Comparison of ENCODE assay signal across 11 mouse cellular contexts in the genomic region with DNA sequence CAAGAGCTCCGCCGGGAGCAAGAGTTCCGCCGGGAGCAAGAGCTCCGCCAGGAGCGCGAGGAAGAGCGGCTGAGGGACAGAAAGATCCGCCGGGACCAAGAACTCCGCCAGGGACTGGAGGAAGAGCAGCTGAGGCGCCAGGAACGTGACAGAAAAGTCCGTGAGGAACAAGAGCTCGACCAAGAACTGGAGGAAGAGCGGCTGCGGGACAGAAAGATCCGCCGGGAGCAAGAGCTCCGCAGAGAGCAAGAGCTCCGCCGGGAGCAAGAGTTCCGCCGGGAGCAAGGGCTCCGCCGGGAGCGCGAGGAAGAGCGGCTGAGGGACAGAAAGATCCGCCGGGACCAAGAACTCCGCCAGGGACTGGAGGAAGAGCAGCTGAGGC. TPM values are rescaled to one million over a fixed set of nuclear protein-coding genes. Genes with fewer than 3 reads are reported as not detected.
DNase-seq lines count a peak whose midpoint lies in the region; ATAC-seq and TF ChIP-seq lines count a peak whose summit lies in the region.
"Not testable (repeated sequence)": the region's sequence is repeated elsewhere in the genome, so short reads cannot be mapped to it uniquely, and the experiment has no call there.
"Had no signal": no experiment of that assay in that cellular context is flagged by ENCODE, and none has a peak within 500 bp of the region (broad histone marks: within the 10 kb centered on the region; RNA-seq: fewer than 3 reads in every experiment).

No protein-coding gene starts in this region.

- H3K4me2 ChIP-seq in embryonic facial prominence, embryonic 11.5 days (ENCODE audit: low read depth, low read length) = peak overlapping the region; percentile 58
- peak overlapping the region; percentile 94 for H3K4me2 ChIP-seq in hindbrain, embryonic 12.5 days (replicated peaks)
- H3K4me2 ChIP-seq in kidney, embryonic 16.5 days (replicated peaks; ENCODE audit: low read depth, low read length) = peak overlapping the region; percentile 67
- H3K4me2 ChIP-seq in liver, embryonic 11.5 days = peak overlapping the region; percentile 78

- DNase-seq in ES-E14 (ENCODE audit: low read depth, low spot score) = not testable (repeated sequence)
- DNase-seq in embryonic facial prominence, embryonic 11.5 days (ENCODE audit: low spot score) = peak; percentile 10
- peak; percentile 32 for DNase-seq in liver, embryonic 11.5 days (ENCODE audit: low spot score)
- DNase-seq in midbrain, embryonic 10.5 days (ENCODE audit: low spot score) = peak; percentile 63

- peak overlapping the region; percentile 50 for H3K9ac ChIP-seq in ES-E14 (ENCODE audit: insufficient read depth, low read depth, low read length, poor library complexity, severe bottlenecking)
- H3K9ac ChIP-seq in embryonic facial prominence, embryonic 11.5 days (replicated peaks; ENCODE audit: low read length) = 0 out of 2 replicates have a peak overlapping the region, but pooled peaks have one; percentile 34
- peak overlapping the region; percentile 36 for H3K9ac ChIP-seq in hindbrain, embryonic 12.5 days
- peak overlapping the region; percentile 63 for H3K9ac ChIP-seq in kidney, embryonic 16.5 days (replicated peaks; ENCODE audit: low read length)
- not testable (repeated sequence) for H3K9ac ChIP-seq in liver, embryonic 11.5 days (ENCODE audit: low read depth, low read length)

- TF ChIP-seq POLR2A in olfactory bulb, adult 2 months (IDR thresholded peaks at IDR 0.05; ENCODE audit: insufficient read depth, low read depth, low read length) = not testable (repeated sequence)

- peaks cover 21% of the 10 kb centered on the region for H3K27me3 ChIP-seq in embryonic facial prominence, embryonic 11.5 days (ENCODE audit: control insufficient read depth, insufficient read depth, low read length)
- H3K27me3 ChIP-seq in hindbrain, embryonic 12.5 days = peaks cover 57% of the 10 kb centered on the region
- H3K27me3 ChIP-seq in kidney, embryonic 16.5 days (ENCODE audit: insufficient read depth, low read length) = peaks cover 26% of the 10 kb centered on the region
- H3K27me3 ChIP-seq in liver, embryonic 11.5 days (replicated peaks; ENCODE audit: control insufficient read depth, insufficient read depth, low read length) = peaks cover 55% of the 10 kb centered on the region
- H3K27me3 ChIP-seq in midbrain, embryonic 10.5 days (ENCODE audit: low read depth, poor library complexity, severe bottlenecking) = peaks cover 88% of the 10 kb centered on the region

- H3K4me3 ChIP-seq in ES-E14 (ENCODE audit: insufficient read depth in 1 of 2, low read depth in 1 of 2, low read length in 2 of 2, poor library complexity in 1 of 2, severe bottlenecking in 1 of 2) = peak overlapping the region; percentile 40 to 60
- H3K4me3 ChIP-seq in embryonic facial prominence, embryonic 11.5 days (ENCODE audit: low read depth, low read length) = peak overlapping the region; percentile 40
- H3K4me3 ChIP-seq in hindbrain, embryonic 12.5 days = peak overlapping the region; percentile 54
- peak overlapping the region; percentile 57 for H3K4me3 ChIP-seq in kidney, embryonic 16.5 days (ENCODE audit: low read length)
- H3K4me3 ChIP-seq in liver, embryonic 11.5 days (ENCODE audit: low read depth, low read length) = peak overlapping the region; percentile 58
- H3K4me3 ChIP-seq in midbrain, embryonic 10.5 days = peak overlapping the region; percentile 66
- H3K4me3 ChIP-seq in olfactory bulb, adult 2 months (ENCODE audit: insufficient read depth, low read depth, low read length) = peak overlapping the region; percentile 54

- not testable (repeated sequence) for TF ChIP-seq CTCF in olfactory bulb, adult 2 months (IDR thresholded peaks at IDR 0.05; ENCODE audit: insufficient read depth, low read depth, low read length)

- H3K36me3 ChIP-seq in ES-E14 (ENCODE audit: control insufficient read depth, insufficient read depth, low read length, poor library complexity, severe bottlenecking); embryonic facial prominence, embryonic 11.5 days (replicated peaks; ENCODE audit: control insufficient read depth, insufficient read depth, low read depth, low read length); hindbrain, embryonic 12.5 days; kidney, embryonic 16.5 days (ENCODE audit: insufficient read depth, low read length); liver, embryonic 11.5 days (ENCODE audit: control insufficient read depth, insufficient read depth, low read length); midbrain, embryonic 10.5 days: not testable (repeated sequence)

- in situ Hi-C loops in ES-E14 (cut with MboI; ENCODE audit: low sequenced_read_pairs in 2 of 2, unreplicated experiment in 2 of 2) = not testable (repeated sequence)

- 1% methylated on average over 32 of the region's 32 CpGs for WGBS in embryonic facial prominence, embryonic 11.5 days
- 1% methylated on average over 32 of the region's 32 CpGs for WGBS in hindbrain, embryonic 12.5 days
- WGBS in kidney, embryonic 16.5 days = under 1% methylated on average over 32 of the region's 32 CpGs
- WGBS in liver, embryonic 11.5 days = under 1% methylated on average over 32 of the region's 32 CpGs
- WGBS in midbrain, embryonic 10.5 days = under 1% methylated on average over 32 of the region's 32 CpGs
- WGBS in olfactory bulb, adult 2 months = under 1% methylated on average over 32 of the region's 32 CpGs

- H3K27ac ChIP-seq in ES-E14 (ENCODE audit: insufficient read depth, low read depth, low read length, poor library complexity, severe bottlenecking); embryonic facial prominence, embryonic 11.5 days (replicated peaks; ENCODE audit: low read depth, low read length); hindbrain, embryonic 12.5 days; kidney, embryonic 16.5 days (ENCODE audit: low read length); liver, embryonic 11.5 days (ENCODE audit: low read depth, low read length); midbrain, embryonic 10.5 days (replicated peaks): not testable (repeated sequence)
- H3K27ac ChIP-seq in olfactory bulb, adult 2 months (ENCODE audit: insufficient read depth, low read depth, low read length) = 0 out of 2 replicates have a peak overlapping the region, but pooled peaks have one; percentile 9

- not testable (repeated sequence) for ATAC-seq in embryonic facial prominence, embryonic 11.5 days (replicated peaks; ENCODE audit: insufficient number of reproducible peaks, low FRiP score, low TSS enrichment, low read depth); hindbrain, embryonic 12.5 days (ENCODE audit: low FRiP score); kidney, embryonic 16.5 days (ENCODE audit: low FRiP score, low TSS enrichment); liver, embryonic 11.5 days (replicated peaks; ENCODE audit: low FRiP score)
- peak; percentile 14; the same call in 1 of the 2 replicates for ATAC-seq in frontal cortex, adult (ENCODE audit: low TSS enrichment)

- H3K4me1 ChIP-seq in ES-E14 (ENCODE audit: control insufficient read depth in 2 of 2, insufficient read depth in 2 of 2, low read length in 2 of 2, poor library complexity in 1 of 2); embryonic facial prominence, embryonic 11.5 days (ENCODE audit: control insufficient read depth, insufficient read depth, low read length); liver, embryonic 11.5 days (replicated peaks; ENCODE audit: control insufficient read depth, insufficient read depth, low read length): not testable (repeated sequence)
- peaks cover 24% of the 10 kb centered on the region for H3K4me1 ChIP-seq in hindbrain, embryonic 12.5 days
- peaks cover 29% of the 10 kb centered on the region for H3K4me1 ChIP-seq in kidney, embryonic 16.5 days (ENCODE audit: insufficient read depth, low read length)
- H3K4me1 ChIP-seq in midbrain, embryonic 10.5 days = peaks cover 40% of the 10 kb centered on the region
- peaks cover 29% of the 10 kb centered on the region for H3K4me1 ChIP-seq in olfactory bulb, adult 2 months (ENCODE audit: control insufficient read depth, insufficient read depth, low read length)

- H3K9me3 ChIP-seq in ES-E14 (ENCODE audit: control insufficient read depth, insufficient read depth, low read depth, low read length); embryonic facial prominence, embryonic 11.5 days (replicated peaks; ENCODE audit: control insufficient read depth, low read length); hindbrain, embryonic 12.5 days (replicated peaks); kidney, embryonic 16.5 days (ENCODE audit: low read length); liver, embryonic 11.5 days (ENCODE audit: control insufficient read depth, low read length); midbrain, embryonic 10.5 days (replicated peaks): not testable (repeated sequence)

RNA-seq across cellular contexts. Expression of gene Tchh, which starts 4.6 kb away (rescaled TPM):
- 0.58 and 1.3 TPM in 2 replicates for total RNA-seq in ES-E14 (2012; rRNA removed)
- polyA plus RNA-seq in embryonic facial prominence, embryonic 11.5 days (2014; fragmentation: Nextera tagmentation; extraction: Ambion mirVana) = 0.42 TPM in 2 replicates
- polyA plus RNA-seq in hindbrain, embryonic 12.5 days (2016; fragmentation: Nextera tagmentation; extraction: Ambion mirVana) = 1.7 and 1.8 TPM in 2 replicates
- 5.7 and 6.7 TPM in 2 replicates for polyA plus RNA-seq in kidney, embryonic 16.5 days (2015; fragmentation: Nextera tagmentation; extraction: Ambion mirVana)
- polyA plus RNA-seq in liver, embryonic 11.5 days (2014; fragmentation: Nextera tagmentation; extraction: Ambion mirVana) = 0.11 and 0.53 TPM in 2 replicates
- 0.30 and 0.63 TPM in 2 replicates for polyA plus RNA-seq in midbrain, embryonic 10.5 days (2016; fragmentation: Nextera tagmentation; extraction: Ambion mirVana)
- polyA plus RNA-seq in olfactory bulb, adult 2 months (2012; ENCODE audit: insufficient read depth, insufficient read length, low replicate concordance, missing spikeins) = not detected in 2 replicates
- total RNA-seq: hematopoietic stem cell, adult 5-6 weeks had no signal

RNA-seq across cellular contexts. Expression of gene Tchhl1, which starts 21.8 kb away (rescaled TPM):
- total RNA-seq in ES-E14 (2012; rRNA removed) = not detected in 2 replicates
- polyA plus RNA-seq in embryonic facial prominence, embryonic 11.5 days (2014; fragmentation: Nextera tagmentation; extraction: Ambion mirVana) = 0.13 TPM in 1 of 2 replicates, not detected in the other
- polyA plus RNA-seq in hindbrain, embryonic 12.5 days (2016; fragmentation: Nextera tagmentation; extraction: Ambion mirVana) = not detected in 2 replicates
- polyA plus RNA-seq in kidney, embryonic 16.5 days (2015; fragmentation: Nextera tagmentation; extraction: Ambion mirVana) = 0.64 and 0.66 TPM in 2 replicates
- not detected in 2 replicates for polyA plus RNA-seq in liver, embryonic 11.5 days (2014; fragmentation: Nextera tagmentation; extraction: Ambion mirVana)
- not detected in 2 replicates for polyA plus RNA-seq in midbrain, embryonic 10.5 days (2016; fragmentation: Nextera tagmentation; extraction: Ambion mirVana)
- polyA plus RNA-seq in olfactory bulb, adult 2 months (2012; ENCODE audit: insufficient read depth, insufficient read length, low replicate concordance, missing spikeins) = not detected in 2 replicates
- total RNA-seq: gastrocnemius, postnatal 14 days; hematopoietic stem cell, adult 5-6 weeks had no signal
- polyA plus RNA-seq: adrenal gland, adult 2 months had no signal

RNA-seq across cellular contexts. Expression of gene Rptn, which starts 53.2 kb away (rescaled TPM):
- total RNA-seq in ES-E14 (2012; rRNA removed) = not detected in 2 replicates
- polyA plus RNA-seq in embryonic facial prominence, embryonic 11.5 days (2014; fragmentation: Nextera tagmentation; extraction: Ambion mirVana) = not detected in 2 replicates
- not detected in 2 replicates for polyA plus RNA-seq in hindbrain, embryonic 12.5 days (2016; fragmentation: Nextera tagmentation; extraction: Ambion mirVana)
- 0.10 TPM in 1 of 2 replicates, not detected in the other for polyA plus RNA-seq in kidney, embryonic 16.5 days (2015; fragmentation: Nextera tagmentation; extraction: Ambion mirVana)
- polyA plus RNA-seq in liver, embryonic 11.5 days (2014; fragmentation: Nextera tagmentation; extraction: Ambion mirVana) = not detected in 2 replicates
- not detected in 2 replicates for polyA plus RNA-seq in midbrain, embryonic 10.5 days (2016; fragmentation: Nextera tagmentation; extraction: Ambion mirVana)
- not detected in 2 replicates for polyA plus RNA-seq in olfactory bulb, adult 2 months (2012; ENCODE audit: insufficient read depth, insufficient read length, low replicate concordance, missing spikeins)
- total RNA-seq: adrenal gland, adult 2 months; gastrocnemius, postnatal 14 days; hematopoietic stem cell, adult 5-6 weeks had no signal
- polyA plus RNA-seq: adrenal gland, adult 2 months had no signal
